Mouse (Mus musculus) liver, postnatal 0 days (tissue): Measurements from ENCODE around the gene U2surp. TPM values are rescaled to one million over a fixed set of nuclear protein-coding genes. Genes with fewer than 3 reads are reported as not detected.

Experiments
- ATAC-seq: fragments of 200-750 bp; cut with Nextera tagmentation; 2 replicates; pipeline ENCODE4 v1.8.0; 2017; ENCODE audit warnings: mild to moderate bottlenecking, moderate library complexity
- DNase-seq: peaks from one replicate; pipeline ENCODE4 v3.0.0-alpha.2; 2016
- H3K27ac ChIP-seq: fragments of 300-500 bp; sonication (generic); 2 replicates; pipeline ENCODE4 v1.5.1; 2014; ENCODE audit warnings: antibody characterized with exemption, moderate library complexity, mild to moderate bottlenecking, low read depth
- H3K27me3 ChIP-seq: fragments of 300-500 bp; sonication (generic); 2 replicates; pipeline ENCODE4 v1.6.1; 2014; ENCODE audit warnings: low read length, control low read depth, mixed read lengths; ENCODE audit not compliant: insufficient read depth
- H3K36me3 ChIP-seq: fragments of 300-500 bp; sonication (generic); replicated peaks from 2 replicates; pipeline ENCODE4 v1.6.1; 2014; ENCODE audit warnings: mild to moderate bottlenecking, control low read depth, low read length, moderate library complexity, mixed read lengths; ENCODE audit not compliant: insufficient read depth
- H3K4me1 ChIP-seq: fragments of 300-500 bp; sonication (generic); 2 replicates; pipeline ENCODE4 v1.6.1; 2014; ENCODE audit warnings: antibody characterized with exemption, mild to moderate bottlenecking, control low read depth; ENCODE audit not compliant: insufficient read depth
- H3K4me2 ChIP-seq: fragments of 300-500 bp; sonication (generic); 2 replicates; pipeline ENCODE4 v1.6.1; 2014; ENCODE audit warnings: low read depth, mild to moderate bottlenecking, low read length, moderate library complexity, mixed read lengths
- H3K4me3 ChIP-seq: fragments of 300-500 bp; sonication (generic); 2 replicates; pipeline ENCODE4 v1.5.1; 2014; ENCODE audit warnings: low read depth, low read length
- H3K9ac ChIP-seq: fragments of 300-500 bp; sonication (generic); replicated peaks from 2 replicates; pipeline ENCODE4 v1.6.1; 2014; ENCODE audit warnings: mild to moderate bottlenecking, moderate library complexity
- H3K9me3 ChIP-seq: fragments of 300-500 bp; sonication (generic); 2 replicates; pipeline ENCODE4 v1.6.1; 2016; ENCODE audit warnings: mild to moderate bottlenecking, control low read depth, low read length, mixed read lengths
- CTCF ChIP-seq: sonication (generic); IDR thresholded peaks from 2 replicates; pipeline ENCODE4 v1.5.1; 2016; ENCODE audit warnings: antibody characterized with exemption, low read depth
- EP300 ChIP-seq: IDR thresholded peaks from 2 replicates; pipeline ENCODE4 v1.6.1; 2016; ENCODE audit warnings: antibody characterized with exemption, low read depth, mild to moderate bottlenecking
- WGBS: fragments of 180-500 bp; shearing (Covaris S2); extraction: QIAGEN DNeasy Blood & Tissue Kit; methylation state at CpG from one replicate; pipeline ENCODE4 v1.1.7; 2014; ENCODE audit not compliant: insufficient replicate concordance; 5-methylcytosine and 5-hydroxymethylcytosine counted together
- polyA plus RNA-seq: library from polyadenylated mRNA; unstranded; fragments of >200 nt; fragmentation: Nextera tagmentation; extraction: Ambion mirVana; gene quantifications from 2 replicates; pipeline ENCODE4 v1.2.1, GENCODE M21; 2015

U2surp gene
- polyA plus RNA-seq, 1 experiment from 2014 or later: 60.9 TPM

- Histone ChIP-seq H3K27ac (peak overlapping the region; percentile 80), H3K9ac (no peak overlapping the region), H3K36me3 (no peaks in the 10 kb centered on the region), H3K4me2 (no peak overlapping the region), H3K27me3 (no peaks in the 10 kb centered on the region), H3K4me1 (peaks cover 70% of the 10 kb centered on the region), H3K4me3 (no peak overlapping the region), H3K9me3 (no peaks in the 10 kb centered on the region)
- 70% methylated on average over 15 of the region's 15 CpGs for WGBS
- DNase-seq (no peak), ATAC-seq (no peak)
- TF ChIP-seq EP300: no peak
- no peak for TF ChIP-seq CTCF
Observed at GRCm38 (mm10) chr9:95549626-95550411, 38.0 kb upstream of the U2surp start.

GRCm38 (mm10) chr9:95546679-95547078, 34.9 kb upstream of the U2surp start:
- Histone ChIP-seq H3K4me1 (peaks cover 46% of the 10 kb centered on the region), H3K27ac (peak overlapping the region; percentile 48)

DNA sequence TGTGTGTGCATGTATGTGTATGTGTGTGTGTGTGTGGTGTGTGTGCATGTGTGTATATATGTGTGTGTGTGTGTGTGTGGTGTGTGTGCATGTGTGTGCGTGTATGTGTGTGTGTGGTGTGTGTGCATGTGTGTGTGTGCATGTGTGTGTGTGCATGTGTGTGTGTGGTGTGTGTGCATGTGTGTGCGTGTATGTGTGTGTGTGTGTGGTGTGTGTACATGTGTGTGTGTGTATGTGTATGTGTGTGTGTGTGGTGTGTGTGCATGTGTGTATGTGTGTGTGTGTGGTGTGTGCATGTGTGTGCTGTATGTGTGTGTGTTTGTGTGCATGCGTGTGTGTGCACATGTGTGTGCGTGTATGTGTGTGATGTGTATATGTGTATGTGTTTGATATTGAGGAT, 32.8 kb upstream of the U2surp start:
- TF ChIP-seq CTCF (no peak), EP300 (no peak)
- Histone ChIP-seq H3K4me1 (peaks cover 29% of the 10 kb centered on the region), H3K9ac (no peak overlapping the region), H3K9me3 (no peaks in the 10 kb centered on the region), H3K36me3 (no peaks in the 10 kb centered on the region), H3K4me2 (no peak overlapping the region), H3K27ac (no peak overlapping the region), H3K4me3 (no peak overlapping the region), H3K27me3 (no peaks in the 10 kb centered on the region)
- ATAC-seq (no peak), DNase-seq (no peak)
- WGBS: 88% methylated on average over 4 of the region's 4 CpGs

More at GRCm38 (mm10) chr9:95546679-95547078, 34.9 kb upstream of the U2surp start:
- 34% methylated on average over 7 of the region's 7 CpGs for WGBS
- Histone ChIP-seq H3K36me3 (no peaks in the 10 kb centered on the region), H3K27me3 (no peaks in the 10 kb centered on the region), H3K9me3 (no peaks in the 10 kb centered on the region), H3K4me2 (peak overlapping the region; percentile 7; the same call in 1 of the 2 replicates), H3K4me3 (no peak overlapping the region), H3K9ac (no peak overlapping the region)
- DNase-seq (peak; percentile 63), ATAC-seq (peak; percentile 83)
- TF ChIP-seq EP300: peak; percentile 56; the same call in 1 of the 2 replicates
- no peak for TF ChIP-seq CTCF

DNA sequence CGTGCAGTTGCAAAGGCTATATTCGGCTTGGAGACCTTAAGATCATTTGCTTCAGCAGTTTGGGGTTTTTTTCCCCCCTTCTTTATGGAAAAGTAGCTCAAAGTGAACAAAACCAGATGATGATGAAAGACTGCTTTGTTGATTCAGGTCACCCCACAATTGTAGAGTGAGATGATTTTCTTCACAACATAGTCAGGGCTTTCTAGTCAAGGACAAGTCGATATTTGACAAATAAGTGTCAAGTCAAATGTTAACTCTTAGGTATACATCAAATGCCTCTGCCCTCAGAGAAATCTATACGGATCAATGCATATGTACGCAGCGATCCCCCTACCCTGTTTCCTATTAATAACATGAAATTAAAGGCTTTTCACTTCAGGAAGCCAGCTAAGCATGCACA, 30.7 kb upstream of the U2surp start:
- H3K4me3 ChIP-seq: no peak overlapping the region

GRCm38 (mm10) chr9:95541650-95542432, 30.0 kb upstream of the U2surp start:
- peaks cover 12% of the 10 kb centered on the region; the same call in 1 of the 2 replicates for H3K4me1 ChIP-seq
- WGBS: 66% methylated on average over 15 of the region's 15 CpGs
- no peak overlapping the region for H3K4me3 ChIP-seq
- H3K4me2 ChIP-seq: peak overlapping the region; percentile 34
- H3K36me3 ChIP-seq: no peaks in the 10 kb centered on the region
- no peak overlapping the region for H3K9ac ChIP-seq
- TF ChIP-seq CTCF (no peak), EP300 (no peak)
- peak overlapping the region; percentile 79 for H3K27ac ChIP-seq
- DNase-seq (no peak), ATAC-seq (peak; percentile 11)
- no peaks in the 10 kb centered on the region for H3K27me3 ChIP-seq
- no peaks in the 10 kb centered on the region for H3K9me3 ChIP-seq

More for the DNA sequence above, 30.7 kb upstream of the U2surp start:
- ATAC-seq: peak; percentile 38
- 58% methylated on average over 6 of the region's 6 CpGs for WGBS
- DNase-seq: no peak
- no peak for TF ChIP-seq CTCF
- peak; percentile 58 for TF ChIP-seq EP300
- Histone ChIP-seq H3K27ac (peak overlapping the region; percentile 79), H3K27me3 (no peaks in the 10 kb centered on the region), H3K4me1 (peaks cover 18% of the 10 kb centered on the region), H3K9ac (no peak overlapping the region), H3K9me3 (no peaks in the 10 kb centered on the region), H3K36me3 (no peaks in the 10 kb centered on the region), H3K4me2 (peak overlapping the region; percentile 43)

GRCm38 (mm10) chr9:95541208-95541607, 29.4 kb upstream of the U2surp start:
- Histone ChIP-seq H3K27me3 (no peaks in the 10 kb centered on the region), H3K9me3 (no peaks in the 10 kb centered on the region), H3K27ac (peak overlapping the region; percentile 50), H3K4me2 (no peak overlapping the region), H3K9ac (no peak overlapping the region), H3K36me3 (no peaks in the 10 kb centered on the region), H3K4me1 (peaks cover 12% of the 10 kb centered on the region; the same call in 1 of the 2 replicates), H3K4me3 (no peak overlapping the region)
- TF ChIP-seq EP300 (no peak), CTCF (no peak)
- DNase-seq (no peak), ATAC-seq (no peak)
